Mouse (Mus musculus) heart, postnatal 0 days (tissue): ENCODE measurements at regions not wholly inside any gene's neighbourhood (a gene's known extent, or its start where the extent isn't known, plus 50 kb on each side); places are given as distances from the start of the nearest gene placed in this dataset.

Experiments used
- CTCF ChIP-seq: IDR thresholded peaks from 2 replicates; pipeline ENCODE4 v1.5.1; 2016; ENCODE audit warnings: antibody characterized with exemption, control low read depth, low read depth
- EP300 ChIP-seq: IDR thresholded peaks from 2 replicates; pipeline ENCODE4 v1.6.1; 2016; ENCODE audit warnings: antibody characterized with exemption, low read depth

- TF ChIP-seq CTCF (no peak), EP300 (no peak)
These were observed 72.5 kb upstream of the Sstr1 start for GRCm38 (mm10) chr12:58139121-58139520.
